Mouse (Mus musculus) Muller cell, postnatal 12 days (primary cell): ENCODE measurements at regions not wholly inside any gene's neighbourhood (a gene's known extent, or its start where the extent isn't known, plus 50 kb on each side); places are given as distances from the start of the nearest gene placed in this dataset.

Experiments
- DNase-seq: peaks from one replicate; pipeline ENCODE4 v3.0.0-alpha.2; 2015; ENCODE audit errors: inconsistent ontology term

DNA sequence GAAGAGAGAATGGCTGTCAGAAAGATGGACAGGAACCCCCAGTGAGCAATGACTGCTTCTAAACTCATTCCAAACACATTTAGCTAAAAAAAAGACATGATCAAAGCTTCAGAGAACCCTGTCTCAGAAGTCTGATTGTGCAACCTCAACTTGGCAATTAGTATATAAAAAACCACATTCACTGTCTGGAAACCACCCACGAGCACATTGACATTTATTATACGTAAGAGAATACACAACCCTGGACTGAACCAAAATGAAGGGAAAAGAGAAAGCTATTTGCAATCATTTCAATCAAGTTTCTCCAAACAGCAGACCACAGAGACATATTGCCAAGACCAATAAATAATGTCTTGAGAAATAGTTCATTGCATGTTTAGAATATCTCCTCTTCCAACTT lies 820.7 kb upstream of the Adgrl2 start:
- DNase-seq, result peak; percentile 3

DNA sequence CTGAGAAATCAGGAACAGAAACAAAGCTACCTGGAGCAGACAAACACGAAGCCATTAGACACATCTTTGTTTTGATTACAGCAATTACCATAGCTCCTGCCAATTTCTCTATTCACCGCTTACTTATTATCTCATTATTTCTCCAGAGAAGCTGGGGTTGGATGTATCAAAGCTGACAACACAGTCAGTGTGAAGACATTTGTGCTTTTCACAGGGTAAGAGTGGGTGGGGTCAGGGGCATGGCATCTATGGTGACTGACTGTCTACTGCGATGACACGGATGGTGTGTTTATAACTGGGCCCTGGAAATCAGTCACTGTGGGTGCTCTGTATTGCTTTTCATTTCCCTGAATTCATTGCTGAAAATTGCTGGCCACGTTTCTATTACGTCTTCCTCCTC lies 815.0 kb upstream of the Adgrl2 start:
- DNase-seq, result peak; percentile 55

DNA sequence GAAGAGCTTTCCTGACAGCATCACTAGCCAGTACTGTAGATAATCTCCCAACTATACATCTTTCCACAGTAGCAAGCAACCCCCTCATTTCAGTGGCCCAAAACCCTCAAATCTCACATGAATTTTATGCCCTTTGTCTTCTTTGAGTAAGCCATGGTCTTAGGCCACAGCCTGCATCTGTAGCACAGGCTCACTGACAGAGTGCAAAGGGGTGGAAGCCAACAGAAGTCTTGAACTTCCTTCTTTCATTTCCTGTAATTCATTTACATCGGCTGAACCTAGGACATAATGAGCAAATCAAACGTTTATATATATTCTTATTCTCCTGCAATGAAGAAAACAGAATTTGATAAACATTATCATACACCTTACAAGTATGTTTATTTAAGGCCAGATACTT lies 805.8 kb upstream of the Adgrl2 start:
- DNase-seq, result no peak

GRCm38 (mm10) chr3:149791593-149791992 lies 801.2 kb upstream of the Adgrl2 start:
- DNase-seq, result no peak

- DNase-seq, result no peak
These were observed 795.7 kb upstream of the Adgrl2 start for GRCm38 (mm10) chr3:149786096-149786495.

DNA sequence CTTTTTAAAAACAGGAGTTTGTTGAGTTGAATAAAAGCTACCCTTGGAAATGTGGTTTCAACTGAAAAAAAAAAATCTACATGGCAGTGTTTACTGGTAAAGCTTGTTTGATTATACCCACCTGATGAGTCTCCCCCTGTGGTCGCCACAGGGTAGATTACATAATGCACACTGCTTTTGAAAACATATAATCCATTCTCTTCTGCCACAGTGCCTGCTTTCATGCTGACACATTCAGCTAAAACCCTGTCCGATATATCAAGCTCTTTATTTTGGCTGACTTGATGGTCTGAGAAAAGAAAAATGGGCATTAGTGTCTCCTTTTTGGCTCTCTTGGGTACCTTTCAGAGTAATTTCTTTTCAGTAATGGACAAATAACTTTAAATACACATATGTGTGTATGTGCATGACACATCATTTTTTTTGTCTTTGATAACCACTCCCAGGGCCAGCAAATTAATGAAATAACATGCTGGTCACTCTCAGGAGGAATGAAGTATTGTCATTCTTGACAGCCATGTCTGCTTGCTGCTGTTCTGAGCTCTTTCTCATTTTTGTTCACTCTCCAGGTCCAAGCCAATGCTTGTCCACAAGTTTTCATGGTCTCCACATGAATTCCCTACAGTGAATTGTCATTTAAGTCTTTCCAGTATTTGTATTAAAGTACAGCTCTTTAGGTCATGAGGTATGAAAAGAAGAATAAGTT lies 793.7 kb upstream of the Adgrl2 start:
- no peak for DNase-seq

DNA sequence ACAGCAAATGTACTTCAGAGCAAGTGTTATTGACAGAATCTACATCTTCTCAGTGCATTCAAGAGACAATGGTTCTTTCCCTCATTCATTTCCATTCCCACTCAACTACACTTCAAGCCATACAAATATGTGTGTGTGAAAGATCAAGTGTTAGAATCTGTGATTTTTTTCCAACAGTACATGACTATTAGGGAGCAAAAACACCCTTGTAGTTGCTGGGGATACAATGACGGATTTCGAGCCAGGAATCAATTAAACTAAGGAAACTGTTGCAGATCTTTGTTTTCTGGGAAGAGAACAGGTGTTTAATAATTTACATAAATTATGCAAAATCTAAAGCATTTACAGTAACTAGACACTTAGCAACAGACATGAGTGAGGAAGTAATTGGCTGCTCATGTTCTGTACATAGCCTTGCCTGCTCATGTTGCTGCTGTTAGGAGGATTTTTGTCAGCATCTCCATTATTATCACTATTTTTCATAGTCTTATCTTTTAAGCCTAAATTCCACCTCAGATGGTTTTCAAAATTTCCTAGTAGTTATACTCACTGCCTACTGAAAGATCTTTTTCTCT lies 777.6 kb upstream of the Adgrl2 start:
- no peak for DNase-seq

GRCm38 (mm10) chr3:149761245-149761644 lies 770.9 kb upstream of the Adgrl2 start:
- DNase-seq, result no peak

DNA sequence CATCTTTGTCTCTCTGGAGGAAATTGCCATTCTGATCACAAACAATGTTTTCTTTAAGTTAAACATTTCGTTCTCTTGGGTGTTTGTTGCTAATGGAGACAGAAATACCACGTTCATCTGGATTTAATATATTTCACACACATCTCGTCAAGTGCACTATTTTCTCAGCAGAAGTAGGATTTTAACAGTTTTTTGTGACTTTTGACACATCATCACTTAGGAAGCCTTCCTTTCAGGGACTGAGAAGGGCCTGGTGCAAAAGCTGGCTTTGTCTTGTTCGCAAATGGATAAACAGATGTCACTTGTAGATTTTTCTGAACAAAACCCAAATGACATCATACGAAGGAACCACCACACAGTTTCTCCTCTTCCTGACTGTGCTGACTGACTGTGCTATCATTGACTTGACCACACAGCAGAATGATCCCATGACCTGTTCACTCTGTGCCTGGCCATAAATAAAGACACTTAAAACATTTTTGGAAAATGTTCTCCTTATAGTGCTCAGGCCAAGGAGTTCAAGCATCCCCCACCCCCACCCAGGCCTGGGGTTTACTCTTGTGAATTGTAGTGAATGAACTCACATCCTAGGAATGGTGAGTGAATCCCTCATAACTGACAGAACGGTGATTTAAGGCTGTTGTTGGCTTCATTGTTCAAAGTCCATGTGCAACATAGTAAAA lies 767.7 kb upstream of the Adgrl2 start:
- no peak for DNase-seq

- DNase-seq, result no peak
These were observed 745.7 kb upstream of the Adgrl2 start for GRCm38 (mm10) chr3:149736069-149736468.

- DNase-seq, result no peak
These were observed 735.9 kb upstream of the Adgrl2 start for GRCm38 (mm10) chr3:149726212-149726611.

GRCm38 (mm10) chr3:149724879-149725278 lies 734.5 kb upstream of the Adgrl2 start:
- DNase-seq, result no peak

- peak; percentile 2 for DNase-seq
These were observed 731.5 kb upstream of the Adgrl2 start for GRCm38 (mm10) chr3:149721832-149722231.

GRCm38 (mm10) chr3:149720306-149720705 lies 730.0 kb upstream of the Adgrl2 start:
- peak; percentile 41 for DNase-seq

DNA sequence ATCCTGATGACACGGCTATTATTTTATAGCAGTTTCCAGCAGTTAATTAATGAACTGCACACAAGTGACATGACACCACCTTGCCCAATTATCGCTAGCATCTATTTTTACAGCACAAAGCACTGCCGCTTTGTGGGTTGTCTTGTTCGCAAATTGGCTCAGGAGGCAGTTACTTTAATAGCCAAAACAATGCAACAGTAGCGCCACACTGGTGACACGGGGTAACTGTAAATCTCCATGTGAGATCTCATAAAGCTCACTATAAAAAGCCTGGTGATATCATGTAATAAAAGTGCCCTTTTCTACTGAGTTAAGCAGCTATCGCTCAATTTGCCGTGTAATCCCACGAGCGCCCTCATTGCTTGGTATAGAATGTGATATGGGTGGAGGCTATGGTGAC lies 715.4 kb upstream of the Adgrl2 start:
- peak; percentile 13 for DNase-seq

- no peak for DNase-seq
These were observed 715.0 kb upstream of the Adgrl2 start for GRCm38 (mm10) chr3:149705322-149705721.

DNA sequence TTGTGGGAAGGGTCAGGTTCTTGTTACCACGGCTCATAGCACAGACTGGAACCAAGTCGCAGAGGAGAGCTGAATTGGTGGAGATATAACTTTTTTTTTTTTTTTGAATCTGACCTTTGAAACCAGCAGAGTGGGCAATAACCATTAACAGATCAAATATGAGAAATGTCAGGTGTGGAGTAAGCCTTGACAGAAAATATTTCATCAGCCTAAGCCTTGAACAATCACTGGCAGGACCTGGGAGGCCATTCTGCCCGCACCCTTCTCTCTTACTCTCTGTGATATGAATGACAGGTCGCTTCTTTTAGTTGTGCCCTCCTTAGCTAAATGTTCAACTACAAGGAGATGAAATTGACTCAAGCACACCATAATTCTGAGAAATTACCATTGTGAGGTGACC lies 714.1 kb upstream of the Adgrl2 start:
- no peak for DNase-seq

GRCm38 (mm10) chr3:149683561-149683960 lies 693.2 kb upstream of the Adgrl2 start:
- DNase-seq, result no peak

- DNase-seq, result no peak
These were observed 691.9 kb upstream of the Adgrl2 start for GRCm38 (mm10) chr3:149682246-149682645.

GRCm38 (mm10) chr3:149673926-149674325 lies 683.6 kb upstream of the Adgrl2 start:
- no peak for DNase-seq

- no peak for DNase-seq
These were observed 674.3 kb upstream of the Adgrl2 start for GRCm38 (mm10) chr3:149664624-149665023.

- no peak for DNase-seq
These were observed 648.0 kb upstream of the Adgrl2 start for GRCm38 (mm10) chr3:149638324-149638723.

DNA sequence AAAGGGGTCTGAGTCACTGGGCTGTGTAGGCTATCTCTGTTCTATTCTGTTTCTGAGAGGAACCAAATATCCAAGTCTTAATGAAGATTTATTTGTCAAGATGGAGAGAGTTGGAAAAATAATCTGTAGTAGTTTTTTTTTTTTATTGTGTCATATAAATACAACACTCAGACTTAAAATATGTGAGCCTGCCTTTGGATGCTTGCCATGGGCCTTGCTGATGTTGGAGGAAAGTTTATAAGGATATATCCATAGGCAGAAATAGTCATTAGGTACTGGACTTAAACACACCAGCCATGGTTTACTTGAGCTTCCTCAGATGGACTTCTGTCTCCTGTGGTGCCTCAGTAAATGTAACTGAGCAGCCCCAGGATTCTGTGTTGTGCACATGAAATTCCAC lies 635.8 kb upstream of the Adgrl2 start:
- DNase-seq, result peak; percentile 32
